Mouse (Mus musculus): ENCODE measurements around the gene Exoc6b.

The Exoc6b gene

DNA sequence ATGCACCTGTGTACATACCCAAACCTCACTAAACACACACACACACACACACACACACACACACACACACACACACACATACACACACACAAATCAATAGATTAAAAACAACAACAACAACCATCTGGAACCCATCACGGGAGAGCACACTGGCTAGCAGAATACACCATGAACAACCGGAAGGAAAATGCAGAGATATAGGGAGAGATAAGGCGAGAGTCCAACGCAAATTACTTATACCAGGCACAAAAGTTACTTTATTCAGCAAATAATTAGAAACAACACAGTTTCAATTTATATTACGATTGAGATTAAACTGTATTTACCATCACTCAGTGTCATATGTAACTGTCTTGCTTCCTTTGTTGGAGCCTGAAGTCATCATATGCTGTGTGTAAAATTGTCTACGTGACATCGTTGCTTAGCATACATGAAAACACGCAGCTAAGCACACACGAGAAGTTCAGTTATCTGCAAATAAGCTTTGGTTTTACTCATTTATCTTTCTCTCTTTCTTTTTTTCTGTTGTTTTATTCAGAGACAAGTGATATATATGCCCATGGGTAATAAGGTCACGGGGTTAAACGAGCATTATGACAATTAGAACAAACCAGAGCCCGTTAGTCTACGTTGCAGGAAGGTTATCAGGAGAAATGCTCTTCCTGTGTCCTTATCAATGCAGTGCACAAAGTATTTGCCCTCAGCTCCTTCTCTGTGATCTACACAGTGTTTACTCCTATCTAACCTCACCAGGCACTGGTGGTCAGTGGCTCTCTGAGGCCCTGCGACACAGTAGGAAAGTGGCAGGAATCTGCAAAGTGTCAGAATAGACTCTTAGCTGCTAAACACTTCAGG lies 186.4 kb downstream of the Exoc6b start:
- no peak for DNase-seq (ENCODE audit: low spot score)

DNA sequence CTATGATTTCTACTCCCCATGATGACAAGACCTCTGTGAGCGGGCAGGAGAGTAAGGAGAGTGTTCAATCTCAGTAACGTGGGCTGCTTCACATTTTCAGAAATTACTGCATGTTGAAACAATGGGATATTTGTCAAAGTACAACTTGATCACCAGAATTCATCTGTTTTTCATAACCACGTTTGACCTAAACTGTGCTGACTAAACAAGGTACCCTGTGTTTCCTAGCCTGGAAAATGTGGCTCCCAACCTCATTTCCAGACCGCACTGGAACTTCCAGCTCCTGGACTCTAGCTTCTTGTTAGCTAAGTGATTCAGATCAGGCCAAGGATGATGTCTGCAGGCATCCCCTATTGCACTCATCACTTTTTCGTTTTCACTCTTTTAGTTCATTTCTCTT lies 193.4 kb downstream of the Exoc6b start:
- DNase-seq (ENCODE audit: low spot score) = no peak

DNA sequence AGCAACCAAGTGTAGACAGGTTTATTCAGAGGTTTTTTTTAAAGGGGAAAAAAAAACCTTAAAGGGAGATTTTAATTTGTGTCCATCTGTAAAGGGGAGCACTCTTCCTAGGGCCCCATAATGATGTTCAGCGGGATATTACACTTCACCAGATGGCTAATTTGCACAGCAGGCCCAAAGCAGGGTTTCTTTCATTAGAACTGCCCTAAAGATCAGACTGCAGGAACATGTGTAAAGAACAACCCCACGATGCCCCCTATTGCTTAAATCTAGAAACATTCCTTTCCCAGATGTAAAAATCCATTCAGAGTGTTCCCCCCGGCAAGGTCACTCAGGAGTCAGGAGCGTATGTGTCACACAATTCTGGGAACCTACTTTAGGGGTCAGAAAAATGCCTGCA lies 202.2 kb downstream of the Exoc6b start:
- no peak for DNase-seq (ENCODE audit: low spot score)

DNA sequence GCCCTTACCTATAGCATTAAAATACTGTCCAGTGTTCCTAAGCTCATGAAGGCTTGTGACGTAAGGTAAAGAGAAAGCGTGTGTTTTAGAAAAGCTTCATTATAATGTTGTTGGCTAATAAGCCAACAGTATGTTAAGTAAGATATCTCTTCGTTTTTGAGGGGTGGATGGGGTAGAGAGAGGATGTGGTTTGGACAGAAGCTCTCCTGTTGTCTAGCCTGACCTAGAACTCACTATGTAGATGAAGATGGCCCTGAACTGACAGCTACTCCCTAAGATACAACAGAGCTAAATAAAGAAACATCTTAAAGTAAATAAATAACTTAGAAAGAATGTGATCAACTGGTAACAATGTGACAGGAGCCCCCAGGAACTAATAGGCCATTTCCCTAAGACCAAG lies 204.7 kb downstream of the Exoc6b start:
- no peak for DNase-seq (ENCODE audit: low spot score)

DNA sequence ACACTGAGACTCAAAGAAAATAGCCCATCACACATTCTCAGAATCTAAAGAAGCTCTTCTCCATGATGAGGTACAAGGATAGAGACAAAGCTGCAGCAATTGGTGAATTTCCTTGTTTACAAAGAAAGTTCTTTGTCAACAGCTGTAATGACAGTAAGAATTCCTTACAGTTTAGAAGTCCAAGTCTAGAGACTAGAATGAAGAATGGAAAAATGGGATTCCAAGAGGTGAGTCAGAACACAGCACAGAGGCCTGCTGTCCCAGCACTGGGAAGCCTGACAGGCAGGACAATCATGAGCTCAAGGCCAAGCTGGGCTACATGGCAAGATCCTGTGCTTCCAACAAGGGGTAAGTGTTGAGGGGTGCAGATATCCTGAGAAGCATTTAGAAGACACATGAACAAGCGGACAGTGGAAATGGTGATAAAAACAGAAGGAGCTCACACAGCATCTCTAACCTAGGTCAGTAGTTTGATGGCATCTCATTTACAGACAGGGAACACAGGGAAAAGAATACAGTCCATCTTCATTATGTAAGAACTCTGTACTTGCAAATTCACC lies 205.4 kb downstream of the Exoc6b start:
- DNase-seq (ENCODE audit: low spot score) = no peak

DNA sequence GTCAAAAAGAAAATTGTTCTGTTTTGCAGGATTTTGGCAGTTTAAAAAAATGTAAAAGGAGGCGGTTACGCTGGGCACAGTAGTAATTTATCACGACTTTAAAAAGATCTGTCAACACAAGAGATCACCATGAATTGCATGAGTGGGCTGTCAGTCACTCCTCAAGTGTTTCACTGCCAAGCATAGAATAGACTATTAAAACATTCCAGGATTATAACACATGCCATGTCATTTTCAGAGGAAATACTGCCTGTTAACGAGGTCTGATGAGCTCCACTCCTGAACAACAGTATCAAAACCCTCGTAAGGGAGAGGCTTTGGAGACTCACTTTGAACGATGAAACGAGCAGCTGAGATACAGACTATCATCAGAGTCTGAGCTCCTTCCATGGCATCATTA lies 223.6 kb downstream of the Exoc6b start:
- DNase-seq (ENCODE audit: low spot score) = no peak

DNA sequence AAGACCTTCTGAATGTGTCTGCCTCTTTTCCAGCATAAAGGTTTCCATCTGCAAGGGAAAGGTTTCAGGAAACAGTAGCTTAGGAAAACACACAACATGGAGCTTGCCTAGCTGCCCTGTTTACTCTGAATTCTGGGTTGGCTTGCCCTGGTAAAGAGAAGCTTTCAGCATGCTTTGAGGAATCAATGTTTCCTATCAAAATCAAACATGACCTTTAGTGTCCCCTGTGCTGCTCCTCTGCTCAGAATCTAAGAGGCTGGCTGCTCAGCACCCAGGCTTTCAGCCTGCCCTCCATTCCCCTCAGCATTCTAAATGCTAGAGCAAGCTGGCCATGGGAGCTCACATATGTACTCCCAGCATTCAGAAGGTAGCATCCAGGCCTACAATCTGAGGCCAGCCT lies 228.2 kb downstream of the Exoc6b start:
- DNase-seq (ENCODE audit: low spot score) = no peak

DNA sequence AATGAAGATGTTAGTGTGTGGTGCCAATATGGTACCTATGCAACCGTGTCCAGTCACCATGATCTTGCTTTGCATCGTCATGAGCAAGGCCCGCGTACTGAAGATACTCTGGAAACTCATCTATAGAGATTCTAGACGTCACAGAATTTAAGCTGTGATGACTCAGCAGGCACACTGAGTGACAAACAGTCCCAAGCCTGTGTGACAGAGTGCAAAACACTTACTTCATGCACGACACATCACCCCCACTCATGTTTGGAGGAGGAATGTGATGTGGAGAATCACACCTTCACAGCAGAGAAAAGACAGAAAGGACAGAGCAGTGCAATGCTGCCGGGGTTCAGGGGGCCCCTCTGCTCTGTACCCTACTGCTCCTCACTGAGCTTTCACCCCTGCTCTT lies 261.8 kb downstream of the Exoc6b start:
- no peak for DNase-seq (ENCODE audit: low spot score)

DNA sequence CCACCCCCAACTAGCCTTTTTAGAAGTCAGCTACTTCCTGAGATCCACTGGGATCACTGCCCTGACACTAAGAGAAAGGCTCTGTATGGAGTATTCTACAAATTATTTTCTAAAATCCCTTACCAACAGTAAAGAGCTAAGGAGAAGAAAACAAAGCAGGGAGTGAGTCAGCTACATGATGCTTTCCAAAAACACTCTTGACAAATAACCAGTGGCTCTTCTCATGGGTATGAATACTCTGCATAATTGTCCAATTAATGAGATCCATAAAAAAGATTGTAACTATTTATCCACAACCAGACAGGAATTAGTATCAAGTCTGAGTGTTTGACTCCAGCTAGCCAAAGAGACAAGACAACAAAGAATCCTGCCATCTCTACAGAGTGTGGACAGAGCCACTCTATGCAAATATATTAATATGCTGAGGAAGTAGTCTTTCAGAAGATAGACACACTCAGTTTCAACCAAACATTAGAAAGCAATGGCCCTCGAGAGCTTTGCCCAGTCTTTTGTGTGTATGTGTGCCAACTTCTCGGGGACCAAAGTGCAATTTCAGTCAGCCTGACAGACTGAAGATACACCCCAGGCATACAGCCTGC lies 263.1 kb downstream of the Exoc6b start:
- DNase-seq (ENCODE audit: low spot score) = no peak

DNA sequence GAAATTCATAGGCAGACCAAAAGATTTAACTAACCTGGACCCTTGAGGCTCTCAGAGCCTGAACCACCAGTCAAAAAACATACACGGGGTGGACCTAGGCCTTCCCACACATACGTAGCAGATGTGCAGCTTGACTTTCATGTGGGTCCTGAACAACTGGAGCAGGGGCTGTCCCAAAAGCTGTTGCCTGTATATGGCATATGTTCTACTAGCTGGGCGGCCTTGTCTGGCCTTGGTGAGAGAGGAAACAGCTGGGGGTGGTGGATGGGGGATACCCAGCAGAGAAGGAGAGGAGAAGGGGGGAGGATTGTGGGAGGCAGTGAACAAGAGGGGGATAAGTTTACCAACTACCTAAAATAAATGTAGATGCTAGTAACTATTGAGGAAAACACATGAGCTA lies 270.6 kb downstream of the Exoc6b start:
- no peak for DNase-seq (ENCODE audit: low spot score)

DNA sequence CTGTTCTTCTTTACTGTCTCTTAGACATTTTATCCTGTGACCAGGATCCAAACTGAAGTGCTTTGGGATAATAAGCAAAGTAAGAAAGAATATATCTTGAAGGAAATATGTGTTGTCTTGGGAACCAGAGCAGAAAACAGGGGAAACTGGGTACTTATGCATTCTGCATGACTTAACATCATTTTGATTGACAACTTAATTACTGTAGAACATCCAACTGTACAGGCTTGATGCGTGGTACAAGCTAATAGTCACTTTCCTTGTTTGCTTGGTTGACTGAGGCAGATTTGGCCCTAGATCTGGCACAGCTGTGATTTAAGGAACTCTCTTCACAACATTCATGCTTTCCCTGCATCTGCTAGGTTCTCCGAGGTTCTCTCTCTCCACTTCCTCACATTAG lies 285.3 kb downstream of the Exoc6b start:
- DNase-seq (ENCODE audit: low spot score) = no peak

DNA sequence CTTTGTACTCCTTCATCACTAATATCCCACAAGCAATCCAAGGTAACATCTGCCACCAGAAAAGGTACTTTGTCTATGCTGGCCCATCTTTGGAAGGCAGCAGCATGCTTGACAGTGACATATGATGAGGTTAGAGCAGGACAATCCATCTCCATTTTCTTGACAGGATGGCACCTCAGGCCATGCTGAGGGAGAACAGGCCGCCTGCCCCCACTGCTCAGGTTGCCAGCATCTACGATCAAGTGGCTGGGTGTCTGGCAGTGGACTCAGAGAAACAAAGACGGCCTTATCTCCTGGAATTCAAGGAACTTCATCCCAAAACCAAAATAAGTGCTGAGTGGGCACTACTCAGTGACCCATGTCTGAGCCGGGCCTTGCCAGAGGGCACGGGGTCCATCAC lies 289.3 kb downstream of the Exoc6b start:
- no peak for DNase-seq (ENCODE audit: low spot score)

DNA sequence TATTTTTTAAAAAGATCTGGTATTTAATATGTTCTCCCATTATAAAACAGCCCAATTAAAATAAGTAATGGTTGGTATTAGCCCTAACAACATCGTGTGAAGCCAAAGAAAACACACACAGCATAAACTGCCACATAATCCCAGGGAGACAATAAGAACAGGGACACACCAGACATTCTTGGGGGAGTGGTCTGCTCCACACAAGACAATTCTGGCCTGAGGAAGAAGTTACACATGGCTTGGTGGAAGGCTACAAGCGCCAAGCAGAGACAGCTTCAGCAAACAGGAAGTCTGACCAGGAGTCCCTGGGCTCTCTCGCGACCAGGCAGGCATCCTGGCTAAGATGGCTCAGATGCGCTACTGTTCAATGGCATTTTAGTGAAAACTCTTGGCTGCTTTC lies 290.3 kb downstream of the Exoc6b start:
- no peak for DNase-seq (ENCODE audit: low spot score)

DNA sequence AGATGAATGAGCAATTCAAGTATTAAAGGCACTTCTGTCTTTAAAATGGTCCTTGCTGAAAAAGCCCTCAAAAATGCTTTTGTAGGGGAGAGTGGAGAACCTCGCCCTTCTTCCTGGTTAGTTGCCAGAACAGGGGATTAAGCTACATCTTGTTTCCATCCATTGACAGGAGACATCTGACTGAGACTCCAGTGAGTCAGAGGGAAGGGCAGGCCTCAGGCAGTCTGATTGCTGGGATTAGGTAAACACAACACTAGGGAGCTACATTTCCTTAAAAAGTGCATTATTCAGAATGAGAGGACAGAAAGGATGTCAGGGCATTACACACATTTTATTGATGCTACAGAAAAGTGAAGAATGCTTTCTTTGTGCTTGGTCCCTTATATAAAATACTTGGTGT lies 293.4 kb downstream of the Exoc6b start:
- DNase-seq (ENCODE audit: low spot score) = no peak

DNA sequence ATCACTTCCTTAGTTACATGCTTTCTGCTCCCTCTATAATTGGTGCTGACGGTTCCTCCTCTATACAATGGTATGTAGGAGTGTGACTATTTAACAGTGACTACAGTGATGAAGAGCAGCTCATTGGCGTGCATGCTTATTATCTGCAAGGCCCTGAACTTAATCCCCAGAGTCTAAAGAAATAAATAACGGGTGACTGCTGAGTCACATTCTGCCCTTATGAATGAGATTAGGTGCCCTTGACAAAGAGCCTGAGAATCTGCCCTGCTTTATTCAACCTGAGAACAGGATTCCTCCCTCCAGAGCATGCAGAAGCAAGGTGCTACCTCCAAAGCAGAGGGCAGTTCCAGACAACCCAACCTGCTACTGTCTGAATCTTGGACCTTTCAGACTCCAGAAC lies 314.0 kb downstream of the Exoc6b start:
- DNase-seq (ENCODE audit: low spot score) = no peak

DNA sequence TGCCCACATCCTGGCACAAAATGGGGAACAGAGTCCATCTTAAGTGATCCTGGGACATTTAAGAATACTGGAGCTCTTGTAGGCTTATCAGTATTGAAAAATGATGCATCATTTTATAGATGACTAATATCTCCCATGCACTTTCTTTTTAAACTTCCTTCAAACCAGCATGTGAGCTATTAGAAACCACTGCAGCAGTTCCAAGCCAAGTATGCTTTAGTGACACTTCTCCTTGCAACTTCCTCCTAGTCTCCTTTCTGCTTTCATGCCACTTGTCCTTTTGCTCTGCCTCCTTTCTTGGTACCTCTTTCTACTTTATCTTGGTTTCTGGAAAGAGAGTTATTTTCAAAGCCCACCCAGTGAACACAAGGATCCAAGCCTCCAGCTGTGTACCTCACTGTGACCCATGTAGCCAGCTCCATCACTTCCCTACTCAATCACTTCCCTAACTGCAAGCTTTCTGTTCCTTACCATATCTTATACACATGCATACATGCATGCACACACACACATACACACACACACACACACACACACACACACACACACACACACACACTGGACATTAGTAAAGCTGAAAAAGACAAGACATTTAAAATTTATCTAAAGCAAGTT lies 316.4 kb downstream of the Exoc6b start:
- DNase-seq (ENCODE audit: low spot score) = no peak

DNA sequence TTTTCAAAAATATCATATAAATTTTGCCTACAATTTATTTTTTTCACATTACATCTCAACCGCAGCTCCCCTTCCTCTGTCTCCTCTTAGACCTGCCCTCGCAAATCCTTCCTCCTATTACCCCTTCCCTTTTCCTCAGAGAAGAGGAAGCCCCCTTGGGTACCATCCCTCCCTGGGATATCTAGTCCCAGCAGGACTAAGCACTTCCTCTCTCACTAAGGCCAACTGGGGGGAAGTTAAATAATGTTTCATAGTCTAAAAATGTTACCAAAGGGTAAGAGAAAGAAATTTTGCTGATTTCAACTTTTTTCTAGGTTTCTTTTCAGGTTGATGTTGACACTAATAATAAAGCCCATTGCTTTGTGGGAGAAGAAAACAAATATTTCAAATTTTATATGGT lies 317.9 kb downstream of the Exoc6b start:
- no peak for DNase-seq (ENCODE audit: low spot score)

DNA sequence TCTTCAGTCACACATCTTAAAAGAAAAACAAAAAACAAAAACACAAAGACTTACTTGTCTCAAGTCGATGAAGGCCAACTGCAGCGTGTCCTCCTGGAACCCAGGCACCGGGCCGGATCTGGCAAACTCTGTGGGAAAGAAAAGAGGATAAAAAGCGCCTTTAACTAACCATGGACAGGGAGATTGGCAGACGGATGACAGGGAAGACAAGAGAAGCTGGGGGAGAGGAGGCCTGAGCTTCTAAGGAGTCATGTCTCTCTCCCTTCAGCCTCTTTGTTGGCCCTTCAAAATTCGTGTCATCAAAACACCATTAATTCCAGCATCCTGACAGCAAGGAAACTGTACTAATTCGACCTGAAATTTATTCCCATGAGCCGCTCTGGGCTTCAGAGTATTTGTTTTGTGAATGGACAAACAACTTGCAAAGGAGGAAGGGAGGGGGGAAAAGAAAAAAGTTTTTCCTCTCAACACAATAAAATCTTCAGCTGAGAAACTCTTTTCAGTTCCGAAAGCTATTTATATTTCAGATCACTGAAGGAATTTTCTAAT lies 322.4 kb downstream of the Exoc6b start:
- no peak for DNase-seq (ENCODE audit: low spot score)

DNA sequence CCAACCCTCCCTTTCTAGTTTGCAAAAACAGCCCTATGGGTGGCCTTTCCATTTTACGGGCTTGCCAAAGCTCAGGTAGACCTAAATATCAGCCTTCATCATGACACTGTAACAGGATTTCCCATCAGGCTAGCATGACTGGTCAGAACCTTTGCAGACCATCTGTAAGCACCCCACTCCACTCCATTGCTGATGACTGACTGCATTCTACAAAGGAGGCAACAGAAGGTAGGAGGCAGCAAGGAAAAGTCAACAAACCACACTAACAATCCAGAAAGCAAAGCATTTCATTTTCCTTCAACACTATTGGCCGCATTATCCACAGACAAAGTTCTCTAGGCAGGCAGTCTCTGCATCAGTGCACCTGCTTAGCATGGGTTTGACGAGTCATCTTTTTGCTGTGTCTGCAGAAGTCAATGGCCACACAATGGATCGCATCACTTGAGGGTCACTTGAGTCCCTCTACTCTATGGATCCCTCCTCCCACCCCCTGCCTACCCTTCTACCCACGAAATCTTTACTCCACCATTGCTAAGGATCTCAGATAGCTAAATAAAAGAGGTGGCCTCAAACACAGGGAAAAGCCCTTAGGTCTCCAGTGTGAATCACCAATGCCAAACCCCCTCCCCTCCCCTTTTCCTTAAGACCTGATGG lies 323.0 kb downstream of the Exoc6b start:
- DNase-seq (ENCODE audit: low spot score) = no peak

DNA sequence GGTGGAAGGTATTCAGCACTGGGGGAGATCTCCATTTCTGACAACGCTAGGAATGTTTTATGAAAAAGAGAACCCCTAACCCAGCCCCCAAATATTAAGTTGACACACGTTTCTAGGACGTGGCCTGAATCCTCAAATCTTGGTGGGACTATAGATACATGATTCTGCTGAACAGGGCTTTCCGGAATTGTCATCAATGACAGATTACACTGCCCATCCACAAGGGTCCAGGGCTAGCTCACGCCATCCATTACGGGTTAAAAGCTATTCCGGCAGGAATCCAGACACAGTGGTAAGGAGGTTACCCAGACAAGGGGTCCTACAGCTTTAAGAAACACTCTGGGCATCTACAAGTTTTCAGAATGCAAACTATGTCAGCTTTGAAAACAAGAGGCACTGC lies 323.7 kb downstream of the Exoc6b start:
- DNase-seq (ENCODE audit: low spot score) = no peak

DNA sequence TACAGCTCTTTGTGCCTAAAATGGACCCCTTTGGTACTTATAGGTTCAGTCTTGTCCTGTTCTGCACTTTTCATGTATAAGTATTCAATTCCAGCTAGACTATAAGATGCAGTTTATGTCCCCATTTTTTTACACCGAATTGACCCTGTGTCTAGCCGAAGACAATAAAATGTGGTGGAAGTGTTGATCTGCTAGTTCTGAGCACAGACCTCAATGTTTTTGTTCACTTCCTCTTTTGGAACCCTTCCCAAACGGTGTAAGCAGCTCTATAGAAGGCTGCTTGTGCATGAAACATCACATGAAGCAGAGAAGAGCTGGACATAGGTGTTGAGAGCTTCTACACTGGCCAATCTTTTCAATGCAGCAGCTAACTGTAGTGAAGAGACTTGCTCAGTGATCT lies 327.1 kb downstream of the Exoc6b start:
- DNase-seq (ENCODE audit: low spot score) = no peak

DNA sequence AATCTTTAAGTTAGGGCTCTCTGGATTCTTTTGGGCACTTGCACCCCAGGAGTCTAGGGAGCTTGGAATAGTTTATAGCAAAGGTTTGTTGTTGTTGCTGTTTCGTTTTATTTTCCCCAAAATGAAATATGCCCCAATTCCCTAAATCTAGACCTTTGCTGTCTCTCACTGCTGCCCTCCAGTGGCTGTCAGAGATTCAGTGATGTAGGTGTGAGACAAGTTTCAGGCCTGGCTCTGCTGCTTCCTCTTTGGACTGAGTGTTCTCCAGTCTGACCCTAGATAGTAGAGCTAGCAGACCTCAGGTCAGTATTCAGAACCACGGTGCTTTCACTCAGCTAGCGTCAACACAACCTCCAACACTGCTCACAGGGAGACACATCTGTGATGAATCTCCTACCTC lies 332.4 kb downstream of the Exoc6b start:
- DNase-seq (ENCODE audit: low spot score) = peak; percentile 34

Measured in ovary, postnatal 36 days (tissue).